Comparison of ENCODE assay signal across 15 mouse cellular contexts in the genomic region with DNA sequence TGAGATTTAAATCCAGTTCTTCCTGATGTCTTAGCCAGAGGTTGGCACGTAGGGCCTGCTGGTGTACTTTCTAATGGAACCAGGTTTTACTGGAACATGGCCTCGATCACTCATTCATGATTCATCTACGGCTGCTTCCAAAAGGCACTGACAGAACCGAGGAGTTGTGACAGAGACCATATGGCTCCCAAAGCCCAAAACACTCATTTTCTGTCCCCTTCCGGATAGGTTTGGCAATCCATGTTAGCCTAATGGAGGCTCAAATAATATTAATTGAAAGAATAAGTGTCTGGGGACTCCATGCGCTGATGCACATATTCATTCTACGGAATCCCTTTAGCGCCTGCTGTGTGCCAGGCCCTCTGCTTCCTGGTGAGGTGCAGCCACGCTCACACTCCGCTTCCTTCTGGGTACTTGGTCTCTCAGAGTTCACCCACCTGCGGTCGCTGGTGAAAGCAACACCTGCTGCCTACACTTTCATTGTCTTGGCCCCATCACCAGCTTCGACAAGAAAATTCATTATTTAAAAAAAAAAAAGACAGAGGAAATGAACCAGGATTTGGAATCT.
DNase-seq lines count a peak whose midpoint lies in the region; ATAC-seq lines count a peak whose summit lies in the region.
"Had no signal": no experiment of that assay in that cellular context is flagged by ENCODE, and none has a peak within 500 bp of the region (broad histone marks: within the 10 kb centered on the region; RNA-seq: fewer than 3 reads in every experiment).

No protein-coding gene starts in this region.

- 0 out of 2 replicates have a peak overlapping the region, but pooled peaks have one; percentile 20 for H3K27ac ChIP-seq in forebrain, embryonic 15.5 days (replicated peaks)
- no peak overlapping the region for H3K27ac ChIP-seq in forebrain, embryonic 10.5 days
- H3K27ac ChIP-seq in hindbrain, embryonic 13.5 days, result 0 out of 2 replicates have a peak overlapping the region, but pooled peaks have one; percentile 25
- no peak overlapping the region for H3K27ac ChIP-seq in hindbrain, embryonic 12.5 days
- H3K27ac ChIP-seq: embryonic facial prominence, embryonic 15.5 days; limb, embryonic 13.5 days had no signal

- H3K36me3 ChIP-seq in forebrain, embryonic 15.5 days, result no peaks in the 10 kb centered on the region
- 0 out of 2 replicates have a peak, but pooled peaks cover 9% of the 10 kb centered on the region for H3K36me3 ChIP-seq in forebrain, embryonic 10.5 days (replicated peaks)
- peaks cover 15% of the 10 kb centered on the region for H3K36me3 ChIP-seq in hindbrain, embryonic 13.5 days
- H3K36me3 ChIP-seq in hindbrain, embryonic 12.5 days, result no peaks in the 10 kb centered on the region
- H3K36me3 ChIP-seq: embryonic facial prominence, embryonic 15.5 days; limb, embryonic 13.5 days had no signal

- H3K4me2 ChIP-seq in forebrain, embryonic 15.5 days (replicated peaks), result no peak overlapping the region
- no peak overlapping the region for H3K4me2 ChIP-seq in hindbrain, embryonic 13.5 days
- H3K4me2 ChIP-seq in hindbrain, embryonic 12.5 days (replicated peaks), result no peak overlapping the region
- H3K4me2 ChIP-seq: embryonic facial prominence, embryonic 15.5 days; limb, embryonic 13.5 days had no signal

- H3K9me3 ChIP-seq in forebrain, embryonic 15.5 days, result no peaks in the 10 kb centered on the region
- H3K9me3 ChIP-seq in forebrain, embryonic 10.5 days, result no peaks in the 10 kb centered on the region
- no peaks in the 10 kb centered on the region for H3K9me3 ChIP-seq in hindbrain, embryonic 13.5 days
- no peaks in the 10 kb centered on the region for H3K9me3 ChIP-seq in hindbrain, embryonic 12.5 days (replicated peaks)
- H3K9me3 ChIP-seq: embryonic facial prominence, embryonic 15.5 days; limb, embryonic 13.5 days; megakaryocyte, embryonic 14.5 days had no signal

- 67% methylated on average over 13 of the region's 13 CpGs for WGBS in forebrain, embryonic 15.5 days
- WGBS in forebrain, embryonic 10.5 days, result 92% methylated on average over 13 of the region's 13 CpGs
- WGBS in hindbrain, embryonic 13.5 days, result 70% methylated on average over 13 of the region's 13 CpGs
- WGBS in hindbrain, embryonic 12.5 days, result 85% methylated on average over 13 of the region's 13 CpGs

- H3K9ac ChIP-seq in forebrain, embryonic 15.5 days (replicated peaks), result no peak overlapping the region
- H3K9ac ChIP-seq in hindbrain, embryonic 13.5 days, result no peak overlapping the region
- no peak overlapping the region for H3K9ac ChIP-seq in hindbrain, embryonic 12.5 days
- H3K9ac ChIP-seq: embryonic facial prominence, embryonic 15.5 days; limb, embryonic 13.5 days had no signal

- no peaks in the 10 kb centered on the region for H3K27me3 ChIP-seq in forebrain, embryonic 15.5 days
- H3K27me3 ChIP-seq in forebrain, embryonic 10.5 days (ENCODE audit: poor library complexity, severe bottlenecking), result no peaks in the 10 kb centered on the region
- no peaks in the 10 kb centered on the region for H3K27me3 ChIP-seq in hindbrain, embryonic 13.5 days
- H3K27me3 ChIP-seq in hindbrain, embryonic 12.5 days, result no peaks in the 10 kb centered on the region; the same call in 1 of the 2 replicates
- H3K27me3 ChIP-seq: embryonic facial prominence, embryonic 15.5 days; limb, embryonic 13.5 days had no signal

- peaks cover 16% of the 10 kb centered on the region for H3K4me1 ChIP-seq in forebrain, embryonic 15.5 days
- peaks cover 5% of the 10 kb centered on the region for H3K4me1 ChIP-seq in forebrain, embryonic 10.5 days
- peaks cover 16% of the 10 kb centered on the region for H3K4me1 ChIP-seq in hindbrain, embryonic 13.5 days (replicated peaks)
- peaks cover 4% of the 10 kb centered on the region for H3K4me1 ChIP-seq in hindbrain, embryonic 12.5 days

- no peak; the same call in 1 of the 2 replicates for ATAC-seq in forebrain, embryonic 15.5 days (replicated peaks)
- ATAC-seq in hindbrain, embryonic 13.5 days (ENCODE audit: low FRiP score), result no peak
- ATAC-seq in hindbrain, embryonic 12.5 days (ENCODE audit: low FRiP score), result no peak
- ATAC-seq: intestine, embryonic 16.5 days had no signal

- no peak for DNase-seq in forebrain, embryonic 10.5 days (ENCODE audit: extremely low spot score, low spot score)
- DNase-seq in lung, postnatal 36 days, result peak; percentile 21
- DNase-seq in lung, postnatal 10 days, result no peak
- DNase-seq in cerebellum, postnatal 10 days, result peak; percentile 51 to 52
- DNase-seq in right cerebral cortex, postnatal 4 days, result no peak
- DNase-seq: gastrocnemius, postnatal 25 days; thymus, postnatal 14 days had no signal

- H3K4me3 ChIP-seq in forebrain, embryonic 15.5 days, result no peak overlapping the region
- H3K4me3 ChIP-seq in forebrain, embryonic 10.5 days, result no peak overlapping the region
- H3K4me3 ChIP-seq in hindbrain, embryonic 13.5 days, result no peak overlapping the region
- no peak overlapping the region for H3K4me3 ChIP-seq in hindbrain, embryonic 12.5 days
- H3K4me3 ChIP-seq: embryonic facial prominence, embryonic 15.5 days; left cerebral cortex, adult 2 months; limb, embryonic 13.5 days had no signal

Comparison
In these comparisons a context has a peak if more than half of its experiments do, and no peak if none do; other contexts are left out.
1. H3K27ac ChIP-seq: peak in forebrain, embryonic 15.5 days (single experiment) and hindbrain, embryonic 13.5 days (single experiment); none in forebrain, embryonic 10.5 days (single experiment) and hindbrain, embryonic 12.5 days (single experiment).
2. DNase-seq: peak in lung, postnatal 36 days (single experiment) and cerebellum, postnatal 10 days (2 of 2); none in forebrain, embryonic 10.5 days (single experiment), lung, postnatal 10 days (single experiment) and right cerebral cortex, postnatal 4 days (single experiment).